Mouse (Mus musculus): ENCODE measurements at regions not wholly inside any gene's neighbourhood (a gene's known extent, or its start where the extent isn't known, plus 50 kb on each side); places are given as distances from the start of the nearest gene placed in this dataset.

DNA sequence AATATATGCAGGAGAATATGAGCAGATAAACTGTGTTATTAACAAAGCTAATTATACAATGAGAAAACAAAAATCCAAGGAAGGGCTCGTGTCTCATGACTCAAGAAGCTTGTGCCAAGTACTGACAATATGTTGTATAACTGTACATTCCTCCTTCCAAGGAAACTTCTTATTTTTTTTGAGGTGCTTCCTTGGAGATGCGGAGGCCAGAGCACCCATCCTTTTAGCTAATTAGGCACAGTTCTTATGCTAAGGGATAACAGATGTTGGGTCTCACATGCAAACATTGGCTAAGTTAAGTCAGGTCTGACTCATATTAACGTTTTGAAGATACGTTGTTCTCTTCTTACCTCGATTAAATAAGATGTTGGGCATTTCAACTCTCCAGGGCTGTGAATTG lies 426.1 kb downstream of the Adra2a start:
- no peak for DNase-seq

DNA sequence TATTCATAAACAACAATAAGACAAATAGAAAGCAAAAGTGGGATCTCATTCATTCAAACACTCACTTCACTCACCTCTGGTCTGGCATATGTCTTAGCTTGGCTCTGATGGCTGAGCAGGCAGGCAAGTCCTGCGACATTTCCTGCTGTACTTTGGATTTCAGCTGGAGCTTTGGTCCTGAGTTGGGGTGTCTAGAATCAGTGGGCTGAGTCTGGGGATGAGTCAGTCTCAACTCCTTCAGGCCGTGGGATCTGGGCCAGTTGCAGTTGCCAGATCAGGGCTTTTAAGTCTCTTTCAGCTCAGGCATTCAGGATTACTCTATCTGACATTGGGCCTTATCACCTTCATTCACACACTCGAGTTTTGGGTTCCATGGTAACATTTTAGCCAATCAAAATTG lies 454.1 kb downstream of the Adra2a start:
- DNase-seq, result no peak

DNA sequence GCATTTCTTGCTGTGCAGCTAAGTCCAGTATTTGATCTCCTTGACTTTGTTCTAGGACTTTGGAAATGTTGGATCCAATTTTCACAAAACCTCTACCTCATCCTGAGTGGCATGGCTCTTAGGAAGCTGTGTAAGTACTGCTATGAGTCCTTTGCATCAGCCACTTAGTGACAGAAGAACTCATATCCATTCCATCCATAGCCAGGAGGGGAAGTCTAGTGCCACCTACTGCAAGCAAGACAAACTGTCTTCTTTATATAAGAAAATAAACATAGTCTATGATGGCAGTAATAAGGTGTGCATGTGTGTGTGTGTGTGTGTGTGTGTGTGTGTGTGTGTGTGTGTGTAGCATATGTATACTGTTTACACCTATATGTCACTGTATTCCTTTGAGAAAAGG lies 489.9 kb downstream of the Adra2a start:
- DNase-seq, result no peak

DNA sequence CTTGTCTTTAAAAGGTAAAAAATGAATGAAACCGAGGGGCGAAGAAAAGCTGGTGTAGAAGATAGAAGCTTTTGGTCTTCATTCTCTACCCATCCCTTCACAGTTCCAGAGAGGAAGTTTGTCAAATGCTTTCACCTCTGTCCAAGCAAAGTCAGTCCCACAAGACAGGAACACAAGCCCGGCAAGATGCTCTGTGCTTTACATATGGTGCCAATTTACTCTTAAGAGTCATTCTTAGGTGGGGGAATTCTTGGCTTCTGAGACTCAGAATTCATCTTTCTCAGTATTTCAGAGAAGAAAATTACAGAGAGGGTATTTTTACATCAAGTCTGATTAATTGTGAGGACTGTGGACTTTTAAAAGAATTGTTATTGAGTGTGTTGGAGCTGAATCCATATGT lies 511.4 kb downstream of the Adra2a start:
- DNase-seq, result no peak

DNA sequence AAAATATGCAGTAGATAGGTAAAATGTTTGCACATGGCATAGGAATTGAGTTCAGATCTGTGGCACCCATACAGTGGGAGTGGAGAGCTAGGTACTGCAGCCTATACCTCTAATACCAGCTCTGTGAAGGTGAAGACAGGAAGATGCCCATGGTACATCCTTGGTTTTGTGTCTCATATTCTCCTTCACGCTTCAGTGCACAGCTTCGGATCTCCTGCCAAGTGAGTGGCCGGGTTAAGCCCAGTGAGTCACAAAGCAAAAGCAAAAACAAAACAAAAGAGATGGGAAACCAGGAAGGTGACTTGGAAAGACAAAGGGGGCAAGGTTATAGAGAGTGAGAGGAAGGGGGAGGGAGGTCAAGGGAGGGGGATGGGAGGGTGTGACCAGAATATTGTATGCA lies 514.0 kb downstream of the Adra2a start:
- no peak for DNase-seq

DNA sequence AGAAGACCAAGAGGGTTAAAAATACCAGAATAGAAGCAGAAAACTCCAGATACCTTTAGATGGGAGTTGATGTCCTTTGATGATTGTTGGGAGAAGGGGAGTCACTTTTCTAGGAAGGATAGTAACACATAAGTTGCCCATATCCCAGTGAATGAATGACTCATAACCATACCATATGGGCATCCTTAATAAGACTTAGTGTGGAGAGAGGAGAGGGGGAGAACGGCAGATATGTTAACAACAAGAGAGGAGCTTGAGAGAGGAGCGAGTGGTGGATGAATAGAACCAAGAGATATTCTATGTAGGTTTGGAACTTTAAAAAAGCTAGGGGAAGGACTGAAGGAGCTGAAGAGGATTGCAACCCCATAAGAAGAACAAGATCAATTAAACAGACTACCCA lies 539.6 kb downstream of the Adra2a start:
- DNase-seq, result no peak

DNA sequence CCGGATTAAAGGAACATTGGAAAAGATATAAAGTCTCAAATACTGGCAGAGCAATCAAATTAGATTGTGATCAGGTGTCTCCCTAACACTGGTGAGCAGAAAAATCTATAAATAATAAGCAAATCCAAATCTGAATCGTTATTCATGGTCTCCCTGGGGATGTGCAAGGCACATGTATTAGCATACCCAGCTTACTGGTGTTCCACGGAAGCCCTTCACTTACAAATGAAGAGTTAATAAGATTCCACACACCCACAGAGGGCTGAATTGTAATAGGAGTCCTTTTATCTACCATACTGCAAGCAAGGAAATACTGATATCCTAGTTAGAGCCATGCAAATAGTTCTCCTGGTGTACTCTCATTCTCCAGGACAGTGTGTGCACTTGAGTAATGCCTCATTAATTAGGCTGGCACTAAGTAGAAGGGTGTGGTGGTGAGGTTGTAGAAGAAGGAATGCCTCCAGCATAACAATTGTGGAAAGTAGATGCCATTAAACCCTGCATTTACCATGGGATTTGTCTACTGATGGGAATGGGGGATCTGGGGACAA lies 540.8 kb downstream of the Adra2a start:
- DNase-seq, result no peak

DNA sequence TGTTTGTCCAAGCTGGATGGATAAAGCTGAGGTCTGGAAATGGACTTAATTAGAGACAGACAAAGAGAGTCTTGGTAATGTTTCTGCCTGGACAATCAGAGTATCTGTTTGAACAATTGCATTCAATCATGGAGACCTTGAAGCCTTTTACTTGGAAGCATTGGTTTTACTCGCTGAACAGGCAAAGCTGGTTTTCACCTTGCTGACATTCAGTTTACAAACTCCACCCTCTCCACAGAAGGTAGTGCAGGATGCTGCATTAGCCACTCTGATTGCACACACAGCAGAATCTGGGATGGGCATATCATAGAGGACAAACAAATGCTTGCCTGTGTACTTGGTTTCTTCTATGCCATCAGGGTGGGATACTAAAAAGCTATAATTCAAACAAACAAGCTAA lies 541.4 kb downstream of the Adra2a start:
- DNase-seq, result no peak

DNA sequence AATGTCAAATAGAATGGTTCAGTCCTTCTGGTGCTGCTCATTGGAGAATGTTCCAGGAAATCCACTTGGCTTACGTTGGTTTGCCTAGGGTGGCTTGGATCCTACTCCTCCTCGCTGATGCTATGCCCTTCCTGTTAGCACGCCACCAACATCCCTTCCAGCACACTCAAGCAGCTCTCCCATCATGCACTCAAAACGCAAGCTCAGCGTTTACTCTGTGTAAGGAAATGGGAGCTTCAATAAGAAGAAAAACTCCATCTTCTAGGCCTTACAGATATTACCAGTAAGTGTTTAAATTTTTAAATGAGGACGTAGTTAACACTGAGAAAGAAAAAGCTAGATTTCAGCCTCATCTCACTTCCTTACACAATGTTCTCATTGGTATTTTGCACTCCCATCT lies 523.7 kb downstream of the Gpam start:
- no peak for DNase-seq

DNA sequence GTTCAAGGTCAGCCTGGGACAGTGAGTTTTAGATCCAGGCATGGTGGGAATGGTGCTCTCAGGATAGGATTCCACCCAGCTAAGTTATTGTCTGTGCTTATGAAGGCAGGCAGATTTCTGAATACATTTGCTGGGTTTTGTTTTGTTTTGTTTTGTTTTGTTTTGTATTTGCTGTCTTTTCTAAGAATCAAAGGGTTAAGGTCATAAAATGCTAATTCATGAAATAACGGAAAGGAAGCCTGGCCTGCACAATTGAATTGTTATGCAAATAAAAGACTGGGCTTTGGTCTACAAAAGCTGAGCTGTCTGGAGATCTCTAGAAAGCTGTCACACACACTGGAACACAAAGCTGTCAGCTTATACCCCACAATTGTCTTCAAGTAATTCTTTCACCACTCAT lies 521.7 kb downstream of the Gpam start:
- no peak for DNase-seq

DNA sequence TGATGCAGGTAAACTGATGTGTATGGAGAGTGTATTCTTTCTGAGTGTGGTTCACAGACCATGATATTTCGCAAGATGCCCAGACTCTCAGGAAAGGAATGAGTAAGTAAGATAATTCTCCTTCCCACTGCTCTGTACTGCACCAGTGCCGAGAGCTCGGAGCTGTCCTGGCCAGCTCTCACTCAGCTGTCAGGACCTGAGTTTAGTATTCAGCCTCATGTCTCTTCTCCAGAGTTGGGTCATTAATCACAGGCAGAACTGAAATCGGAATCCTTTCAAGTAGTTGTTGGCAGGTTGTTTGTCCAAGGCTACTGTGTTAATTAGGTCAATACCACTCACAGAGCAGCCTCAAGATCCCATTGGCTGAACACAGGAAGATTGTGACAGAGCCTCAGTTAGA lies 510.1 kb downstream of the Gpam start:
- DNase-seq, result no peak

Data from gastrocnemius, postnatal 25 days (tissue).